Mouse (Mus musculus): ENCODE measurements at regions not wholly inside any gene's neighbourhood (a gene's known extent, or its start where the extent isn't known, plus 50 kb on each side); places are given as distances from the start of the nearest gene placed in this dataset.
A peak's percentile ranks its signal among the peaks of the same experiment; 100 is the strongest.

DNA sequence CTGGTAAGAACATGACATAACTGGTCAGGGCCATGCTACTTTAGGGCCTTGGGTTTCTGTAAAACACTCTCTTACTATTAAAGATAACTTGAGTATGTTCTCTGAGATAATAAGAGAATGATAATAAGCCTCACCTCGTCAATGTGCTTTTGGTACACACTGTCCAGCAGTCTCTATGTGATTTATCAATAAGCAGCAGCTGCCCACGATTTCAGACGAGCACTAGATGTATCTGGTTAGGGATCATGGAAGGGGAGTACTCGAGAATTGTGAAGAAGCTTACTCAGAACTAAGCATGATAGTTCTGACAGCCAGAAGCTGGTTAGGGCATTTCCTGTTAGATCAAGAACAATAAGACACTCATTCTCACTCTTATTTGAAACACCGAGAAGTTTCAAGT is 53.8 kb downstream of the Neurod6 start:
- WGBS = 84% methylated on average over 5 of the region's 5 CpGs
- H3K4me3 ChIP-seq (replicated peaks) = no peak overlapping the region
- H3K9ac ChIP-seq (replicated peaks) = no peak overlapping the region
- no peaks in the 10 kb centered on the region for H3K9me3 ChIP-seq (replicated peaks)
- no peaks in the 10 kb centered on the region for H3K27me3 ChIP-seq (replicated peaks)
- no peaks in the 10 kb centered on the region for H3K36me3 ChIP-seq
- H3K4me1 ChIP-seq = no peaks in the 10 kb centered on the region
- H3K27ac ChIP-seq (replicated peaks) = no peak overlapping the region
- H3K4me2 ChIP-seq = no peak overlapping the region
- ATAC-seq (ENCODE audit: low FRiP score) = no peak

DNA sequence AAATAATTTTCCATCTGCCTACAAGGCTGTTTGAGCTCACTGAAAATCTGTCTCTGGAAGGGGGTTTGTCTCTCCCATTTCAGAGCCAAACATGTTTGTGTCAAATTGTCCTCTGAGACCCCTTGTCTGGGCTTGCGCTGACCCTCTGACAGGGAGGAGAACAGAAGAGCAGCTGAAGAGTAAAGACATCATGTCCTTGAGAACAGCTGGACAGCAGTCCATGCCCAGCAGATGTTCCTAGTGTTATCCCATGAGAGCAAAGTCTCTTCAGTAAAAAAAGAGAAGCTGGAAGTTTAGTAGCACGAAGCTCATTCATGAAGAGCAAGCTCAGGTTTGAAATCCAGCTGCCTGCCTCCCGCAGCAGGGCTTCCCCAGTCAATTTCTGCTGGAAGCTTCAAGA is 60.7 kb downstream of the Neurod6 start:
- no peaks in the 10 kb centered on the region for H3K9me3 ChIP-seq (replicated peaks)
- H3K4me3 ChIP-seq (replicated peaks) = no peak overlapping the region
- H3K9ac ChIP-seq (replicated peaks) = no peak overlapping the region
- no peak for ATAC-seq (ENCODE audit: low FRiP score)
- no peak overlapping the region for H3K27ac ChIP-seq (replicated peaks)
- WGBS = 91% methylated on average over 3 of the region's 3 CpGs
- no peak overlapping the region for H3K4me2 ChIP-seq
- no peaks in the 10 kb centered on the region for H3K36me3 ChIP-seq
- H3K4me1 ChIP-seq = peaks cover 8% of the 10 kb centered on the region
- H3K27me3 ChIP-seq (replicated peaks) = no peaks in the 10 kb centered on the region

DNA sequence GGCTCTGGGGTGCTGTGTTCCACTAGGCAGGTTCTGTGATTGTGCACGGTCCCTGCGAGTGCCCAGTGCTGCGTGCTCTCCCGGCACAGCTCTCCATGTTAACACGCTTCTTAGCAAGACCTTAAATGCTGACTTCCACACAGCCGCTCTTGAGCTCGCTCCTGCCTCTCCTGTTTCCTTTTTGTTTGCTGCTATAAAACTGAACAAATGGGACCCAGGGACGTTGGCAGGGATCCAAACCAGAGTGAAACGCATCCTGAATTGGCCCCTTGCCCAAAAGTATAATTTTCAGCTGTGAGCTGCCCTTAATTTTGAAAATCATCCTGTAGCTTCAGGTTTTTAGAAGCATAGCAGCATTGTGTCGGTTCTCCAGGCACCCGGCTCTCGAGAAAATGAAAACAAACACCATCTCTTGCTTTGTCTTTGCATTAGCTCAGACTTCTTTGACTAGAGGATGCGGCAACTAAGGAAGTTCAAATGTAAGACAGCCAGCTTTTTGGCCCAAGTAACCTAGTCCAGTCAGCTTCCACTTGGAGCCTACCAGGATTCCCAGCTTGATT is 63.1 kb downstream of the Neurod6 start:
- Histone ChIP-seq H3K27ac (replicated peaks) (peak overlapping the region; percentile 80), H3K27me3 (replicated peaks) (no peaks in the 10 kb centered on the region), H3K4me1 (peaks cover 8% of the 10 kb centered on the region), H3K4me3 (replicated peaks) (peak overlapping the region; percentile 27), H3K9ac (replicated peaks) (peak overlapping the region; percentile 44), H3K4me2 (peak overlapping the region; percentile 54), H3K9me3 (replicated peaks) (no peaks in the 10 kb centered on the region), H3K36me3 (no peaks in the 10 kb centered on the region)
- peak; percentile 92 for ATAC-seq (ENCODE audit: low FRiP score)
- WGBS = 13% methylated on average over 13 of the region's 13 CpGs

DNA sequence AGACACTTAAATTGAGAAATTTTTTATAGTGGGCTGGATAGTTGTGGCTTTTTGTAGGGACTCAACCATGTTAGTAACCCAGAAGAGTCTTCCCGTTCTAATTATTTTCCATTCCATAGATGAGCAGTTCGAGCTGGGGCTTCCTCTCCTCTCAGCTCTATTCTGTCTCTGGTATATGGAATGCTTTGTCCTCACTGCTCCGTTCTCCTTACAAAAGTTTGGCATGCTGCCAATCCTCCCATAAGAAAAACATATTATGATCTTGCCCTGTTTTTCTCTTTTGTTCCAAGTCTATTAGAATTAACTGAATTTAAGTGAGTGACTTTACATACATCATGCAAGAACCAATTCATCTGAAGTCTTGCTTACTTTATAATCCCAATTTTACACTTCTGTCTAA is 70.7 kb downstream of the Neurod6 start:
- WGBS = 55% methylated on average over 3 of the region's 3 CpGs
- no peak overlapping the region for H3K27ac ChIP-seq (replicated peaks)
- no peak overlapping the region for H3K9ac ChIP-seq (replicated peaks)
- H3K4me2 ChIP-seq = no peak overlapping the region
- H3K27me3 ChIP-seq (replicated peaks) = no peaks in the 10 kb centered on the region
- no peaks in the 10 kb centered on the region for H3K9me3 ChIP-seq (replicated peaks)
- H3K36me3 ChIP-seq = no peaks in the 10 kb centered on the region
- H3K4me1 ChIP-seq = no peaks in the 10 kb centered on the region
- H3K4me3 ChIP-seq (replicated peaks) = no peak overlapping the region
- ATAC-seq (ENCODE audit: low FRiP score) = no peak

DNA sequence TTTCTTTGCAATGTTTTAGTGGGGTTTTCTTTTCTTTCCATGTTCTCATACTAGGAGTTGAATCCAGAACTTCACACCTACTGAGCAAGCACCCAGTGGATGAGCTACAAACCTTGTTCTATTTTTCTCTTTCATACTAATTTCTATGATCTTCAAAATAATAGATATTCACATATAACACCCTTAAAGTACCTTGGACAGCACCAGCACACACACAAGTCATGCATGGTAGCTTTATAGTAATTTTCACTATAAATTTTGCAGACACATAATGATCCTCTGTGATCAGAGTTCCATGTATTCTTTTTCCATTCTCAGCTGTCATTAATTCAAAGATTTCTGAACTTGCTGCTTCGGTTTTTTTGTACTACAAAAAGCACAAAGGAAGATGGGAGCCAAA is 71.1 kb downstream of the Neurod6 start:
- Histone ChIP-seq H3K4me2 (no peak overlapping the region), H3K27me3 (replicated peaks) (no peaks in the 10 kb centered on the region), H3K4me3 (replicated peaks) (no peak overlapping the region), H3K36me3 (no peaks in the 10 kb centered on the region), H3K4me1 (no peaks in the 10 kb centered on the region), H3K27ac (replicated peaks) (no peak overlapping the region), H3K9ac (replicated peaks) (no peak overlapping the region), H3K9me3 (replicated peaks) (no peaks in the 10 kb centered on the region)
- 81% methylated on average over 1 of the region's 1 CpGs for WGBS
- ATAC-seq (ENCODE audit: low FRiP score) = no peak

DNA sequence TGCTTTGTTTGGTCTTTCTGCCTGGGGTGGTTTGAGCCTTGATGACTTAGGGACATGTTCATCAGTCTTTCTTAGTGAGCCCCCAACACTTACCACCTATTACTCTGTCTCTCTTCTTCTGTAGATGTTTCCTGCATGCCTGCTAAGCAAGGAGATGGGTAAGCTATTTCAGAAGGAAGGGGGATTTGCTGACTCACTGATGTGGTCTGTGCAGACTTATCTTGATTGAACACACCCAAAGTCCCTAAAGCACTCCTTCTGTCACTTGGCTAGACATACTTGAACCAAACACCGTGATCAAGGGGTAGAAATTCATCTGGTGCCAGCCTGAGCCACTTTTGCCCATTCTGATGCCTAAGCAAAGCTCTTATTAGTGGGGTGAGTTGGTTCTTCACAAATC is 72.0 kb downstream of the Neurod6 start:
- no peak overlapping the region for H3K4me2 ChIP-seq
- no peak for ATAC-seq (ENCODE audit: low FRiP score)
- no peaks in the 10 kb centered on the region for H3K9me3 ChIP-seq (replicated peaks)
- H3K27me3 ChIP-seq (replicated peaks) = no peaks in the 10 kb centered on the region
- H3K9ac ChIP-seq (replicated peaks) = no peak overlapping the region
- no peaks in the 10 kb centered on the region for H3K36me3 ChIP-seq
- no peak overlapping the region for H3K27ac ChIP-seq (replicated peaks)
- 78% methylated on average over 1 of the region's 1 CpGs for WGBS
- no peaks in the 10 kb centered on the region for H3K4me1 ChIP-seq
- no peak overlapping the region for H3K4me3 ChIP-seq (replicated peaks)

DNA sequence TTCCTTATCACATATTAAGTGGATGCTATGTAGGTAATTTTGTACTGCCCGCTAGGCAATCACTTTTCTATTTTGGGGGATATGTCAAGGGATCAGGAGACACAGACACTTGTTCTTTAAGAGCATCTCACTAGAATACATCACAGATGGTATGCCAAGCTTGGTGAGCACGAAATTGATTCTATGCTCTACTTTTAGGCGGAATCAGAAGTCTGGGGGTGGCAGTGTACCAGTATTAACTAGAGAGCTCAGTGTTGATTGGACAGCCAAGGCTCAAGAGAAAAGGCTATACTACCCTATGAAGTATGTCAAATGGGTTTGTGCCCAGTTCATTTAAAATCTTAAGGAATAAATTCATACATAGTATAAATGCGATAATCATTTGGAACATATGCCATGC is 84.0 kb downstream of the Neurod6 start:
- Histone ChIP-seq H3K4me2 (no peak overlapping the region), H3K27ac (replicated peaks) (no peak overlapping the region), H3K27me3 (replicated peaks) (no peaks in the 10 kb centered on the region), H3K36me3 (no peaks in the 10 kb centered on the region), H3K4me3 (replicated peaks) (no peak overlapping the region), H3K9me3 (replicated peaks) (no peaks in the 10 kb centered on the region), H3K4me1 (no peaks in the 10 kb centered on the region), H3K9ac (replicated peaks) (no peak overlapping the region)
- WGBS = 79% methylated on average over 4 of the region's 4 CpGs
- no peak for ATAC-seq (ENCODE audit: low FRiP score)

DNA sequence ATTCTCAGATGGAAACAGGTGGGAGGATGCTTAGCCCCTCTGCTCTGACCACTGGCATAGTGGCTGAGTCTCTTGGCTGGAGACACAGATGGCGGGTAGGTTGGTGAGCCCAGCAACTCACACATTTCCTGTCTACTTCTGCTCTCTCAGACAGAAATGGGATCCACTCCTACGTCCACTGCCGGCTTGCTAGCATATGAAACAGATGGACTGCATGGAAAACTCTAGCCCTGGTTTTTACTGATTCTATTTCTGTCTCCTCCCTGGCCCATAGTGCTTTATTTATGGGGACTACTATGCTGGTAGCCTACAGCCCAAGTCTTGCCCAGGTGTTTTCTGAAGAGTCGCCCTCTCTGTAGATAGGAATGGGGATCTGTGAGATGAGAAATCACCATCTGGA is 88.9 kb downstream of the Neurod6 start:
- ATAC-seq (ENCODE audit: low FRiP score) = no peak
- 89% methylated on average over 4 of the region's 4 CpGs for WGBS

DNA sequence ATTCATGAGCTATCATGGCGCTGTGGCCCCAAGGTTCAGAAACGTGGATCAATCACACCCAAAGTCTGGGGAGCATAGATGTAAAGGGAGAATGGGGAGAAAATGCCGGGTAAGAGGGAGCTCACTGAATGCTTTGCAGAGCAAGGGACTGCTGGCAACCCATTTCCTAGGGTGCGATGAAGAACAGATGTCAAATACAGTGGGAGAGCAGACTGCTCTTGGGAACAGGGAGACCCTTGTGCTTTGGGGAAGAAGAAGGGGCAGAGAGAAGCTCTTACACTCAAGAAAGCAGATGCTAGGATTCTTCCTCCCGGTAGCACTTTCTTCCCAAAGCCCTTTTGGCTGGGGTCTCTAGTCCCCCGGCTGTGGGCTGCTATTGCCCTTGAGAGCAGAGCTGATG is 100.0 kb downstream of the Neurod6 start:
- WGBS = 53% methylated on average over 6 of the region's 6 CpGs
- no peak for ATAC-seq (ENCODE audit: low FRiP score)
- H3K9me3 ChIP-seq (replicated peaks) = no peaks in the 10 kb centered on the region
- H3K4me2 ChIP-seq = no peak overlapping the region
- no peaks in the 10 kb centered on the region for H3K36me3 ChIP-seq
- no peak overlapping the region for H3K4me3 ChIP-seq (replicated peaks)
- H3K4me1 ChIP-seq = peaks cover 20% of the 10 kb centered on the region
- peak overlapping the region; percentile 78 for H3K27ac ChIP-seq (replicated peaks)
- H3K9ac ChIP-seq (replicated peaks) = no peak overlapping the region
- H3K27me3 ChIP-seq (replicated peaks) = no peaks in the 10 kb centered on the region

More for the DNA sequence above, 88.9 kb downstream of the Neurod6 start:
- Histone ChIP-seq H3K9me3 (replicated peaks) (no peaks in the 10 kb centered on the region), H3K4me3 (replicated peaks) (no peak overlapping the region), H3K9ac (replicated peaks) (no peak overlapping the region), H3K4me1 (no peaks in the 10 kb centered on the region), H3K4me2 (no peak overlapping the region), H3K27me3 (replicated peaks) (no peaks in the 10 kb centered on the region), H3K36me3 (no peaks in the 10 kb centered on the region), H3K27ac (replicated peaks) (no peak overlapping the region)

DNA sequence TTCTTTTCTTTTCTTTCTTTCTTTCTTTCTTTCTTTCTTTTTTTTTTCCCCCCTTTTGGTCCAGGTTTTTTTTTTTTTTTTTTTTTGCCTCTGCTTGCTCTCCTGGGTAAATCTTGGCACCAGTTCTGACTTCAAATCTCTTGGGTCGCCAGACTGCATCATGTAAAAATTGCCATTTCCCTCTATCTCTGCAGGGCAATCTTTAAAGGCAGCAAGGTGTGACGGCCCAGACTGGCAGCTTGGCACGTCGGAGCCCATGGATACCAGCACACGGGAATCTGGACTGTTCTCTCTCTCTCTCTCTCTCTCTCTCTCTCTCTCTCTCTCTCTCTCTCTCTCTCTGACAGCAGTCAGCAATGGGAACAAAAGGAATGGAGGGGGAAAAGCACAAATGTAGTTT is 101.0 kb downstream of the Neurod6 start:
- H3K27me3 ChIP-seq (replicated peaks) = no peaks in the 10 kb centered on the region

DNA sequence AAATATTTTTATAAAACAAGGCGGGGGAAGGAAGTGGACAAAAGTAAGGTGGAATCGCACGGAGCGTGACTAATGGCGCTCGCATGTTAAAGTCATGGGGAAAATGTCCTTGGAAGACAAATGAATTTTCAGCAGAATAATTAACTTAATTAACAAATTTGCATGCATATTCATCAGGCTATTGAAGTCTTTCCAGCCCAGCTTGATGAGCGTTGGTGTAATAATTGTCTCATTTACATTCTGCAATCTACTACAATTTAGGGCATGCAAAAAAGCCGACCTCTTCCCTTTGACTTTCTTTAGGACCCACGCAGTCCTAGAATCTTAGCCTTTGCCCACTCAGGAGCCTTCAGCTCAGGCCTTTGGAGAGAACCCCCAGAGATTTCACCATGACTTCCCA is 101.5 kb downstream of the Neurod6 start:
- WGBS = 34% methylated on average over 9 of the region's 9 CpGs
- peak overlapping the region; percentile 78 for H3K27ac ChIP-seq (replicated peaks)
- H3K27me3 ChIP-seq (replicated peaks) = no peaks in the 10 kb centered on the region
- no peak overlapping the region for H3K4me3 ChIP-seq (replicated peaks)
- peak overlapping the region; percentile 34 for H3K4me2 ChIP-seq
- H3K4me1 ChIP-seq = peaks cover 20% of the 10 kb centered on the region
- ATAC-seq (ENCODE audit: low FRiP score) = peak; percentile 73; the same call in 1 of the 2 replicates
- no peak overlapping the region for H3K9ac ChIP-seq (replicated peaks)
- H3K36me3 ChIP-seq = no peaks in the 10 kb centered on the region
- H3K9me3 ChIP-seq (replicated peaks) = no peaks in the 10 kb centered on the region

More for the DNA sequence above, 101.0 kb downstream of the Neurod6 start:
- Histone ChIP-seq H3K9me3 (replicated peaks) (no peaks in the 10 kb centered on the region), H3K4me1 (peaks cover 20% of the 10 kb centered on the region), H3K36me3 (no peaks in the 10 kb centered on the region), H3K4me2 (peak overlapping the region; percentile 34), H3K4me3 (replicated peaks) (no peak overlapping the region), H3K27ac (replicated peaks) (peak overlapping the region; percentile 78), H3K9ac (replicated peaks) (no peak overlapping the region)
- 7% methylated on average over 5 of the region's 5 CpGs for WGBS
- peak; percentile 69; the same call in 1 of the 2 replicates for ATAC-seq (ENCODE audit: low FRiP score)

DNA sequence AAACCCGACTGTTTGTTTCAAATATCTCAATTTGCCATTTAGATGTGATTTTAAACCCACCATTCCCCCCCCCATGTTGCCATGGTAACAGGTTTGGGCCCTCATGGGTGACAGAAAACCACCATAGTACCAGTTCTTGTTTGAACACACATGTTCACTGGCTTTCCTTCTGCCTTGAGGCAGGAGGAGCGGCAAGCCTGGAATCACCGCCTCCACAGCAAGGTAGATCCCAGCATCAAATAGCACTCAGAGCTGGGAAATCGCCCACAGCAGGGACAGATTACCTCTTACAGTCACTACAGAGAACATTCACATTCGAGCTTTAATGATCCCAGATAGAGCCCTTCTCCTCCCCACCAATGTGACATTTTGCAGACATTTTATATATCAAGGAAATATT is 102.0 kb downstream of the Neurod6 start:
- H3K4me2 ChIP-seq = peak overlapping the region; percentile 34
- H3K36me3 ChIP-seq = no peaks in the 10 kb centered on the region
- WGBS = 35% methylated on average over 5 of the region's 5 CpGs
- peaks cover 20% of the 10 kb centered on the region for H3K4me1 ChIP-seq
- H3K27ac ChIP-seq (replicated peaks) = peak overlapping the region; percentile 78
- no peaks in the 10 kb centered on the region for H3K9me3 ChIP-seq (replicated peaks)
- peak; percentile 65 for ATAC-seq (ENCODE audit: low FRiP score)
- no peak overlapping the region for H3K9ac ChIP-seq (replicated peaks)
- no peak overlapping the region for H3K4me3 ChIP-seq (replicated peaks)
- no peaks in the 10 kb centered on the region for H3K27me3 ChIP-seq (replicated peaks)

DNA sequence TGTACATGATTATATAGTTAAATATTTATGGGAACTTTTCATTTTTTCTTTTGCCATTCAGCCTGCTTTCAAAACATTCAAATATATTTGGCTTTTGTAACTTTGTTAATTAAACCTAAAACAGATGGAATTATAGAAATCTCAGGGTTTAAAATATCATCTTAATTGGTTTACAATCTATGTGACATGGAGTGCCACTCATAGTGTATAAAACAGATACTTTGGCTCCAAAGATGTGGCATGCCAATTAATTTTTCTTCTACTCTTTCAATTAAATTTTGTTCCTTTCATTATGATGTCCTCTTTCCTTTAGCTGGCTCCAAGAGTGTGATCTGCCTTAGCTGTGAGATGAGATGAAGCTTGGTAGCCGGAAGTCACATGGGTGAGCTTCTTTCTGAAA is 103.0 kb downstream of the Neurod6 start:
- no peaks in the 10 kb centered on the region for H3K9me3 ChIP-seq (replicated peaks)
- peak overlapping the region; percentile 78; the same call in 1 of the 2 replicates for H3K27ac ChIP-seq (replicated peaks)
- peaks cover 20% of the 10 kb centered on the region for H3K4me1 ChIP-seq
- no peak overlapping the region for H3K4me3 ChIP-seq (replicated peaks)
- H3K9ac ChIP-seq (replicated peaks) = no peak overlapping the region
- 94% methylated on average over 1 of the region's 1 CpGs for WGBS
- no peak for ATAC-seq (ENCODE audit: low FRiP score)
- no peak overlapping the region for H3K4me2 ChIP-seq
- no peaks in the 10 kb centered on the region for H3K36me3 ChIP-seq
- H3K27me3 ChIP-seq (replicated peaks) = no peaks in the 10 kb centered on the region

All from neural tube, embryonic 15.5 days (tissue).